In the genomic region with DNA sequence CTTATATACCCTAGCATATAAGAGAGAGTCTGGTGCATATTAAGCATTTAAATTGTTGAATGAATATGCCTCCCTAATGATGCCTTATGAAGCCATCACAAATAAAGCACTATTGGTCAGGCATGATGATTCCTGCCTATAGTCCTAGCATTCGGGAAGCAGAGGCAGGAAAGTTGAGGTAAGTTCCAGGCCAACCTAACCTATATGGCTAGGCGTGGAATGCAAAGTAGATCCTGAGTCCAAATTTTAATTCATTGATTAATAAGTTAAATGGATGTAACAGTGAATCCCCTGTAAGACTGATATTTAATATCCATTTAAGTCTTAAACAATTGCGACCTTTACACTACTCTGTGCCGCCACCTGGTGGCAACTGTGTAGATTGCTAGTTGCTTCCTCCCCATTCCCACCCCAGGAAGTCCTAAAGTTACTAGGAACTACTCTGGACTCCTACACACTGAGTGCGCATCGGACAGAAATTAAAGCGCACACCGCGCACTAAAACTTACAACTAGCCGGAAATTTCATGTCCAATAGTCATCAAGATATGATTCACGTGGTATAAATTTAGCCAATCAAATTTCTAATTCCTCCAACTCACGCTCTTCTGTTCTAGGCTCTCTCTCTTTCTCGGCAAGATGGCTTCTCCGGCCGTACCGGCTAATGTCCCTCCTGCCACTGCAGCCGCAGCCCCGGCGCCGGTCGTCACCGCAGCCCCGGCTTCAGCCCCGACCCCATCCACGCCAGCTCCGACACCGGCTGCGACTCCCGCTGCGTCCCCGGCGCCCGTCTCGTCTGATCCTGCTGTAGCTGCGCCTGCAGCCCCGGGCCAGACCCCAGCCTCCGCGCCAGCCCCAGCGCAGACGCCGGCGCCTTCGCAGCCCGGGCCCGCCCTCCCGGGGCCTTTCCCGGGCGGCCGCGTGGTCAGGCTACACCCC, we compare ENCODE assay signal across 1 mouse cellular context.
TF ChIP-seq lines count a peak whose summit lies in the region.

A gene (plus strand): TSS at position 624 of the 938 bp plus-strand sequence.

TF ChIP-seq in MEL, 35 proteins besides CTCF, POLR2A, EP300 and RAD21 (continued from another document):
- TF ChIP-seq ZNF384 (IDR thresholded peaks at IDR 0.05; ENCODE audit: low read depth, low read length): no peak
- no peak for TF ChIP-seq POLR2AphosphoS5 (IDR thresholded peaks at IDR 0.05; ENCODE audit: borderline replicate concordance, low read depth, low read length)
- TF ChIP-seq ZC3H11A (IDR thresholded peaks at IDR 0.05; ENCODE audit: low read depth, low read length): peak; percentile 83
- TF ChIP-seq CHD2 (IDR thresholded peaks at IDR 0.05; ENCODE audit: low read length): no peak
- TF ChIP-seq MAFK (IDR thresholded peaks at IDR 0.05; ENCODE audit: borderline replicate concordance, low read depth, low read length): no peak
- no peak for TF ChIP-seq MYB (IDR thresholded peaks at IDR 0.05; ENCODE audit: low read depth, low read length)
- TF ChIP-seq JUND (IDR thresholded peaks at IDR 0.05; ENCODE audit: low read depth, low read length): no peak
- TF ChIP-seq SMC3 (IDR thresholded peaks at IDR 0.05; ENCODE audit: low read depth, low read length): peak; percentile 92
- TF ChIP-seq TCF12 (IDR thresholded peaks at IDR 0.05; ENCODE audit: low read depth, low read length): no peak; the same call in none of the 2 replicates
- TF ChIP-seq ZKSCAN1 (IDR thresholded peaks at IDR 0.05; ENCODE audit: low read depth, low read length): no peak
- peak; percentile 96 for TF ChIP-seq USF1 (IDR thresholded peaks at IDR 0.05; ENCODE audit: low read depth, low read length)
- TF ChIP-seq ELF1 (IDR thresholded peaks at IDR 0.05; ENCODE audit: low read depth, low read length): peak; percentile 93
- TF ChIP-seq POLR2AphosphoS2 (IDR thresholded peaks at IDR 0.05; ENCODE audit: low read length): no peak
- 0 out of 2 replicates have a peak, but pooled peaks have one; percentile 66 for TF ChIP-seq MAZ (IDR thresholded peaks at IDR 0.05; ENCODE audit: low read depth, low read length)
- peak; percentile 69 for TF ChIP-seq MYC (IDR thresholded peaks at IDR 0.05; ENCODE audit: low read depth, low read length)
- TF ChIP-seq SIN3A (IDR thresholded peaks at IDR 0.05; ENCODE audit: low read length): peak; percentile 94
- TF ChIP-seq HCFC1 (IDR thresholded peaks at IDR 0.05; ENCODE audit: low read depth, low read length): peak; percentile 96
